Mouse (Mus musculus): ENCODE measurements at regions not wholly inside any gene's neighbourhood (a gene's known extent, or its start where the extent isn't known, plus 50 kb on each side); places are given as distances from the start of the nearest gene placed in this dataset.
A peak's percentile ranks its signal among the peaks of the same experiment; 100 is the strongest.

- DNase-seq (ENCODE audit: extremely low spot score in 1 of 2, low spot score in 1 of 2) = no peak
Observed at GRCm38 (mm10) chr1:96953358-96953757, 81.4 kb upstream of the Slco4c1 start.

DNA sequence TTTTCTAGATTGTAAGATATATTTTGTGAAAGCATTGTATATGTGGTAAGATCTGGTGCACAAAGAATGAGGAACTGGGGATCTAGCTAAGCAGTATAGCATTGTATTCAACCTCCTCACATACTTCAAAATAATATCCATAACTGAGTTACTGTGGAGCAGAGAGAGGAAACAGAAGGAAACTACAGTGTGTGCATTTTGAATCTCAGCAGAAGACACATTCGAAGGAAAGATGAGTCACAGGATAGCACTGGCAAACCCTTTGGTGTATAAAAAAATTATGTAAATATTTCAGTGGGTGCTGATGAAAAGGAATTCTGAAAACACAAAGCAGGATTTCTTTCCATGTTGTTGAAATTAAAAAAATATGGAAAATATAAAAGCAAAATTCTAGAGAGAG lies 69.4 kb upstream of the Slco4c1 start:
- peak in 1 of 2 experiments; percentile 15 for DNase-seq (ENCODE audit: extremely low spot score in 1 of 2, low spot score in 1 of 2)
